Mouse (Mus musculus) heart, embryonic 15.5 days (tissue): ENCODE data around the gene Gpr157. TPM values are rescaled to one million over a fixed set of nuclear protein-coding genes. Genes with fewer than 3 reads are reported as not detected.

Source experiments
- ATAC-seq: fragments of 200-750 bp; cut with Nextera tagmentation; replicated peaks from 2 replicates; pipeline ENCODE4 v1.8.0; 2017; ENCODE audit warnings: low read depth, moderate TSS enrichment; ENCODE audit not compliant: insufficient number of reproducible peaks, insufficient read depth, low FRiP score
- H3K27ac ChIP-seq: fragments of 300-500 bp; sonication (generic); 2 replicates; pipeline ENCODE4 v1.5.1; 2015; ENCODE audit warnings: mild to moderate bottlenecking, inconsistent platforms
- H3K27me3 ChIP-seq: fragments of 300-500 bp; sonication (generic); 2 replicates; pipeline ENCODE4 v1.6.1; 2015; ENCODE audit warnings: inconsistent platforms
- H3K36me3 ChIP-seq: fragments of 300-500 bp; sonication (generic); 2 replicates; pipeline ENCODE4 v1.6.1; 2015; ENCODE audit warnings: mild to moderate bottlenecking, inconsistent platforms
- H3K4me1 ChIP-seq: fragments of 300-500 bp; sonication (generic); replicated peaks from 2 replicates; pipeline ENCODE4 v1.6.1; 2015; ENCODE audit warnings: inconsistent platforms
- H3K4me2 ChIP-seq: fragments of 300-500 bp; sonication (generic); 2 replicates; pipeline ENCODE4 v1.6.1; 2015; ENCODE audit warnings: inconsistent platforms, mild to moderate bottlenecking, moderate library complexity
- H3K4me3 ChIP-seq: fragments of 300-500 bp; sonication (generic); 2 replicates; pipeline ENCODE4 v1.5.1; 2015; ENCODE audit warnings: mild to moderate bottlenecking, inconsistent platforms
- H3K9ac ChIP-seq: fragments of 300-500 bp; sonication (generic); 2 replicates; pipeline ENCODE4 v1.6.1; 2015; ENCODE audit warnings: mild to moderate bottlenecking, inconsistent platforms
- H3K9me3 ChIP-seq: fragments of 300-500 bp; sonication (generic); replicated peaks from 2 replicates; pipeline ENCODE4 v1.6.1; 2016; ENCODE audit warnings: inconsistent platforms
- WGBS: fragments of 180-500 bp; shearing (Covaris S2); methylation state at CpG from one replicate; pipeline ENCODE4 v1.1.7; 2015; ENCODE audit warnings: mixed read lengths; 5-methylcytosine and 5-hydroxymethylcytosine counted together
- polyA plus RNA-seq: library from polyadenylated mRNA; unstranded; fragments of >200 nt; fragmentation: Nextera tagmentation; extraction: Ambion mirVana; gene quantifications from 2 replicates; pipeline ENCODE4 v1.2.1, GENCODE M21; 2015

Gene Gpr157
- polyA plus RNA-seq, 1 experiment from 2014 or later: 3.1 TPM

DNA sequence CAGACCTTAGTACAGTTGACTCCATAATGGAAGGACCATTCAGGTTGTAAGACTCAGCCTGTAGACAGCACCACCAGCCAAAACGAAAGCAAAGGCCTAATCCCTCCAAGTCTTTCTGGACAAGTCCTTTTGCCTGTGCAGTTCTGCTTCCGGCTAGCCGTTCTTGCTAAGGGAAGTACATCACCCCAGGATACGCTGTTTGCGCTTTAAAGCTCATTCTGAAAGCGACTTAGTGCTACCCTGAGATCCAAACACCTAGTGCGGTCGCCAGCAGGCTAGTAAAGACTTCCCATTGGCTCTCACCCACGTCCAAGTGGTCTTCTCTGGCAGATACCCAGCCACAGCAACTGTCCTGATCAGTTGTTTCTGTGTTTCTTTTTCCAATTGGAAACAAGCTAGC lies 23.2 kb downstream of the Gpr157 start:
- WGBS: 79% methylated on average over 9 of the region's 9 CpGs

DNA sequence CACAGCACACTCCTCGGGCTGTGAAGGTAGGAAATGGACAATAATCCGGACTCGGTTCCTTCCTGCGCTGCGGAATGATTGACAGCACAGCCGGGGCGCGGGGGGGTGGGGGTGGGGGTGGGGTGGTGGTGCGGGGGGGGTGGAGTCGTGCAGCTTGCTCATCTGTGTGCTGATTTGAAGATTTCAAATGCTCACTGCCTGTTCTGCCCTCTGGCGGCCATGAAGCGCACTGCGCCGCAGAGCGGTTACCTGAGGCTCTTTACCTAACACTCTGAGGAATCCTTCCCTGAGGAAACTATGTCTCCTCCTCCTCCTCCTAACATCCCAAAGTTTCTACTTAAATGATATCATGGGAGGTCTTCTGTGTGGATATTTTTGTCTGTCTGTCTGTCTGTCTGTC lies 25.7 kb downstream of the Gpr157 start:
- Histone ChIP-seq H3K27me3 (no peaks in the 10 kb centered on the region), H3K36me3 (no peaks in the 10 kb centered on the region), H3K4me2 (no peak overlapping the region), H3K4me3 (no peak overlapping the region), H3K27ac (no peak overlapping the region), H3K9me3 (no peaks in the 10 kb centered on the region), H3K9ac (no peak overlapping the region), H3K4me1 (peaks cover 5% of the 10 kb centered on the region; the same call in 1 of the 2 replicates)
- no peak for ATAC-seq
- WGBS: 6% methylated on average over 13 of the region's 15 CpGs

More for the DNA sequence above, 23.2 kb downstream of the Gpr157 start:
- Histone ChIP-seq H3K9ac (no peak overlapping the region), H3K4me3 (no peak overlapping the region), H3K4me1 (peaks cover 16% of the 10 kb centered on the region), H3K36me3 (no peaks in the 10 kb centered on the region), H3K27ac (no peak overlapping the region), H3K4me2 (no peak overlapping the region), H3K27me3 (no peaks in the 10 kb centered on the region), H3K9me3 (no peaks in the 10 kb centered on the region)
- no peak for ATAC-seq

DNA sequence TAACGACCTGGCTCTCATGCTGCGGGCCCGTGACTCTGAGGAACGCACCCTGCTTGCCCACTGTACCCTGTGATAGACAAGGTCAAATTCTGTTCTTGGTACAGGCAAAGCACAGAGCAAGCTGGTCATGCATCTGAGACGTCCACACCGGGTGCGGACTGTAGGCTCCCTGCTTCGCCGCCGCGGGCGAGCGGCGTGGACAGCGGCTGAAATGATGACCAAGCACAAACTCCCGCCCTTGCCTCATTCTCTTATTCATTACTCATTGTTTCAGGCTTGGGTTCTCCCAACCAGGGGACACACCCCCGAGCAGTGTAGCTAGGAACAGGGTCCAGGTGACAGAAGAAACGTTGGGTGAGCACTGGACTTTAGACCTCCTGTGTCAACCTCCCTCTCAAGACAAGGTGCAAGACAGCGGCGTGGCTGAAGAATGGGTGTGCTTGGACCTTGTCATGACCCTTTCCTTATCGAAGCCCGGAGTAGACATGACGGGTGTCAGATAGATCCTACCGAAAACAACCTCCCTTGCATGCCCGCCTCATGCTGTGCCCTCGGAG lies 27.4 kb downstream of the Gpr157 start:
- Histone ChIP-seq H3K27me3 (no peaks in the 10 kb centered on the region), H3K27ac (no peak overlapping the region), H3K4me3 (no peak overlapping the region), H3K9me3 (no peaks in the 10 kb centered on the region), H3K4me2 (no peak overlapping the region), H3K36me3 (no peaks in the 10 kb centered on the region), H3K9ac (no peak overlapping the region), H3K4me1 (peaks cover 14% of the 10 kb centered on the region)
- ATAC-seq: no peak
- 84% methylated on average over 26 of the region's 26 CpGs for WGBS

GRCm38 (mm10) chr4:150117311-150117710 lies 30.1 kb downstream of the Gpr157 start:
- H3K9ac ChIP-seq: no peak overlapping the region
- no peaks in the 10 kb centered on the region for H3K27me3 ChIP-seq
- no peaks in the 10 kb centered on the region for H3K9me3 ChIP-seq
- peaks cover 16% of the 10 kb centered on the region for H3K4me1 ChIP-seq
- H3K4me2 ChIP-seq: no peak overlapping the region
- H3K36me3 ChIP-seq: no peaks in the 10 kb centered on the region
- 0 out of 2 replicates have a peak, but pooled peaks have one; percentile 7 for ATAC-seq
- H3K4me3 ChIP-seq: no peak overlapping the region
- no peak overlapping the region for H3K27ac ChIP-seq
- 31% methylated on average over 5 of the region's 5 CpGs for WGBS

DNA sequence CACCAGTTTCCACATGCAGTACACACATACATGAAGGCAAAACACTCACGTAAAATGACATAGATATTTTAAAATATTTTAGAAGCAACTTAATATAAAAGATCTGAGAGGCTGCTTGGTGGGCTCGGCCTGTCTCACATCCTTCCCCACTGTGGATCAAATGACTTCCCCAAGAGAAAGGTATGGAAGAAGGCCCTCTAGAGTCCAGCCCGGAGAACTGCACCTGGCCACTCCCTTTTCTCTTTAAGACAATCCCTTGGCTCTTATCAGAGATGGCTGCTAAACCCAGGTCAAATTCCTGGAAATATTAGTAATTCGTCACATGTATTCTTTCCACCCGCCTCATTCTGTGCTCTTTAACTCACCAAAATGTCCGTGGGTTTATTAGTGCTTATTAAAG lies 31.0 kb downstream of the Gpr157 start:
- ATAC-seq: no peak
- no peak overlapping the region for H3K27ac ChIP-seq
- no peak overlapping the region for H3K9ac ChIP-seq
- no peaks in the 10 kb centered on the region for H3K36me3 ChIP-seq
- no peaks in the 10 kb centered on the region for H3K9me3 ChIP-seq
- peaks cover 14% of the 10 kb centered on the region for H3K4me1 ChIP-seq
- no peak overlapping the region for H3K4me2 ChIP-seq
- H3K27me3 ChIP-seq: no peaks in the 10 kb centered on the region
- H3K4me3 ChIP-seq: no peak overlapping the region
- WGBS: 64% methylated on average over 6 of the region's 6 CpGs

GRCm38 (mm10) chr4:150119055-150119454 lies 31.9 kb downstream of the Gpr157 start, which contains the start of gene Slc2a5:
Slc2a5 (plus strand) TSS chr4:150119283.
- no peak; the same call in 1 of the 2 replicates for ATAC-seq
- H3K27me3 ChIP-seq: no peaks in the 10 kb centered on the region
- no peak within 1 kb of the TSS for H3K9ac ChIP-seq
- H3K4me2 ChIP-seq: peak within 1 kb of the TSS; percentile 54
- H3K4me3 ChIP-seq: peak within 1 kb of the TSS; percentile 7
- 18% methylated on average over 15 of the region's 15 CpGs for WGBS
- H3K4me1 ChIP-seq: peaks cover 14% of the 10 kb centered on the region
- no peak within 1 kb of the TSS for H3K27ac ChIP-seq
- H3K36me3 ChIP-seq: no peaks in the 10 kb centered on the region
- no peaks in the 10 kb centered on the region for H3K9me3 ChIP-seq

GRCm38 (mm10) chr4:150119640-150120039 lies 32.5 kb downstream of the Gpr157 start:
- Histone ChIP-seq H3K4me2 (peak overlapping the region; percentile 54), H3K9me3 (no peaks in the 10 kb centered on the region), H3K9ac (no peak overlapping the region), H3K27ac (no peak overlapping the region), H3K4me1 (peaks cover 14% of the 10 kb centered on the region), H3K4me3 (peak overlapping the region; percentile 7; the same call in 1 of the 2 replicates), H3K36me3 (no peaks in the 10 kb centered on the region), H3K27me3 (no peaks in the 10 kb centered on the region)
- 51% methylated on average over 14 of the region's 14 CpGs for WGBS
- ATAC-seq: no peak

GRCm38 (mm10) chr4:150120173-150120833 lies 33.1 kb downstream of the Gpr157 start:
- H3K4me1 ChIP-seq: peaks cover 14% of the 10 kb centered on the region
- H3K36me3 ChIP-seq: no peaks in the 10 kb centered on the region
- H3K9me3 ChIP-seq: no peaks in the 10 kb centered on the region
- H3K4me3 ChIP-seq: no peak overlapping the region
- 40% methylated on average over 15 of the region's 15 CpGs for WGBS
- H3K27ac ChIP-seq: no peak overlapping the region
- ATAC-seq: no peak
- no peak overlapping the region for H3K4me2 ChIP-seq
- H3K27me3 ChIP-seq: no peaks in the 10 kb centered on the region
- no peak overlapping the region for H3K9ac ChIP-seq

DNA sequence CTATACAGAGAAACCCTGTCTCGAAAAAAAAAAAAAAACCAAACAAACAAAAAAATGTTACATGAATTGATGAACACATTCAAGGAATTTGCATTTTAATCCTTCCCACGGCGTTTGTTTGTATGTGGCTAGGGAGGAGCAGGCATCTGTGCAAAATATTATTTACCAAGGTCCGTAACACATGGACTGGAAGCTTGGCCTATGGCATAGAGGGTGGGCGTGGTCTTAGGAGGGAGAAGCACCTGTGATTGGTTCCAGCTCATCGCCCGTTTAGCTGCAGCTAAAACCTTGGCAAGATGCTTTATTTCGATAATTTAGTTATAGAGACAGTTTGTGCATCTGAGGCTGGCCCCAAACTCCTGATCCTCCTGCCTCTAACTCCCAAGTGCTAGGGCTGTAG lies 34.3 kb downstream of the Gpr157 start:
- Histone ChIP-seq H3K9ac (no peak overlapping the region), H3K27me3 (no peaks in the 10 kb centered on the region), H3K4me3 (no peak overlapping the region), H3K36me3 (no peaks in the 10 kb centered on the region), H3K27ac (no peak overlapping the region), H3K4me2 (no peak overlapping the region), H3K9me3 (no peaks in the 10 kb centered on the region), H3K4me1 (peaks cover 14% of the 10 kb centered on the region)
- 75% methylated on average over 8 of the region's 8 CpGs for WGBS
- ATAC-seq: no peak

- no peak overlapping the region for H3K4me3 ChIP-seq
- no peak for ATAC-seq
- no peak overlapping the region for H3K27ac ChIP-seq
- no peaks in the 10 kb centered on the region for H3K9me3 ChIP-seq
- no peak overlapping the region for H3K9ac ChIP-seq
- no peaks in the 10 kb centered on the region for H3K36me3 ChIP-seq
- no peaks in the 10 kb centered on the region for H3K27me3 ChIP-seq
- H3K4me2 ChIP-seq: no peak overlapping the region
- 33% methylated on average over 3 of the region's 3 CpGs for WGBS
- H3K4me1 ChIP-seq: peaks cover 14% of the 10 kb centered on the region
Measured at GRCm38 (mm10) chr4:150122476-150122875, 35.3 kb downstream of the Gpr157 start.

- 85% methylated on average over 5 of the region's 5 CpGs for WGBS
- no peak overlapping the region for H3K4me3 ChIP-seq
- no peak overlapping the region for H3K4me2 ChIP-seq
- H3K27me3 ChIP-seq: no peaks in the 10 kb centered on the region
- H3K27ac ChIP-seq: no peak overlapping the region
- no peaks in the 10 kb centered on the region for H3K9me3 ChIP-seq
- peaks cover 1% of the 10 kb centered on the region; the same call in 1 of the 2 replicates for H3K4me1 ChIP-seq
- no peak for ATAC-seq
- no peaks in the 10 kb centered on the region for H3K36me3 ChIP-seq
- no peak overlapping the region for H3K9ac ChIP-seq
Measured at GRCm38 (mm10) chr4:150126373-150126772, 39.2 kb downstream of the Gpr157 start.

DNA sequence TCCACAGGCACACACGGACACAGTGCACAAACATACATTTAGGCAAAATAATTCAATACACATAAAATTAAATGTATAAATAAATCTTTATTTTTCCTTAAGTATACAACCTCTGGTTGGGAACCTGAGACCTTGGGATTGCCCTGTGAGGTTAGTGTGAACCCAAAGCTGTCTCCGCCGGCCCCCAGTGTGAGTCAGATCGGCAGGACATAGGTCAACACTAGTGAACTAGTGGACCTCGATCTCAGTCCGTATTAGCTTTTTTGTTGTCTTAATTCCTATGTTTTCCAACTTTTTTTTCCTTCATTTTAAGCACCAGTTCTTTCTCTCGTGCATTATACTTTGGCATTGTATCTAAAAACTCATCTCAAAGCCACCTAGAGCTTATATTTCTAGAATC lies 40.7 kb downstream of the Gpr157 start:
- H3K27ac ChIP-seq: no peak overlapping the region
- H3K4me1 ChIP-seq: peaks cover 10% of the 10 kb centered on the region
- no peak overlapping the region for H3K4me2 ChIP-seq
- no peak for ATAC-seq
- 90% methylated on average over 7 of the region's 7 CpGs for WGBS
- no peaks in the 10 kb centered on the region for H3K27me3 ChIP-seq
- no peak overlapping the region for H3K4me3 ChIP-seq
- no peaks in the 10 kb centered on the region for H3K9me3 ChIP-seq
- no peaks in the 10 kb centered on the region for H3K36me3 ChIP-seq
- H3K9ac ChIP-seq: no peak overlapping the region
